Mouse (Mus musculus): ENCODE results near the gene Clp1. TPM values are rescaled to one million over a fixed set of nuclear protein-coding genes. Genes with fewer than 3 reads are reported as not detected.

Gene Clp1
- polyA plus RNA-seq, 1 experiment from 2014 or later: 24.5 TPM

DNA sequence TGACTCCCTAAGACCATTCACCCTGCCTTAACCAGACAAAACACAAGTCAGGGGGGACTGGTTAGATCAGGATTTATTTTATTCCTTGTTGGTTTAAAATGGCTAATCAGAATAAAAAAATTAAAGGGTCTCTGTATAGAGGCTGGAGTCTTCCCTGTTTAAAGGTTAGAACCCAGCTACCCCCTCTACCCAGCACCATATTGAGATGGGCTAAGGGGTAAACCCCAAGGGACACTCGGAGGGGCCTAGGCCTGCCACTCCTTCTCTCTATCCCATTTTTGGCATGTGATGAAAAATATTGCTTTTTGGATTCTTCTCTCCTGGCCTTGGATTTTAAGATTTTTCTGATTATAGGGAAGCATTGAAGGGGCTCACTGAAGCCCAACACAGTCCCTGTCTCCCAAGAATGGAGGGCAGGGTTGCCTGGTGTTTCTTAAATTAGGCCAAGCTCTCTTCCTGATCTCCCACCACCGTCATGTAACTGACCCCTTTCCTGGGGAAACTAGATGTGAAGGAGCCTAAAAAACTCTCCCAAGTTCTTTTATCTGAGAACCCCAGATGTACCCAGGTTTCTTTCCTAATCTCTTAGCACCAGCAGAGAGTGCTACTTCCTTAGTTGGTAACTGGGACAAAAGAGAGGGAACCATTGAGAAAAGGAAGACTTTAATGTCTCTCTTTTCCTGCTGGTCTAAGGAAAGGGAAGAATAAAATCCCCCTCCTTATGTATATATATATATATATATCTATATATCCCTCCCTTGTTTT, 38.9 kb downstream of the Clp1 start:
- DNase-seq (ENCODE audit: low spot score) (no peak), ATAC-seq (replicated peaks; ENCODE audit: low FRiP score, low read depth) (no peak)
- Histone ChIP-seq H3K27ac (no peak overlapping the region), H3K36me3 (ENCODE audit: insufficient read depth, low read length) (peaks cover 54% of the 10 kb centered on the region), H3K4me1 (replicated peaks; ENCODE audit: insufficient read depth, low read length) (no peaks in the 10 kb centered on the region), H3K9me3 (replicated peaks; ENCODE audit: low read length) (no peaks in the 10 kb centered on the region), H3K27me3 (ENCODE audit: insufficient read depth, low read length) (no peaks in the 10 kb centered on the region), H3K9ac (ENCODE audit: low read depth, low read length) (no peak overlapping the region), H3K4me3 (replicated peaks; ENCODE audit: low read depth, low read length) (no peak overlapping the region), H3K4me2 (ENCODE audit: low read length) (no peak overlapping the region)
- no peak for TF ChIP-seq CTCF (IDR thresholded peaks at IDR 0.05; ENCODE audit: low read depth)
- 85% methylated on average over 2 of the region's 2 CpGs for WGBS

DNA sequence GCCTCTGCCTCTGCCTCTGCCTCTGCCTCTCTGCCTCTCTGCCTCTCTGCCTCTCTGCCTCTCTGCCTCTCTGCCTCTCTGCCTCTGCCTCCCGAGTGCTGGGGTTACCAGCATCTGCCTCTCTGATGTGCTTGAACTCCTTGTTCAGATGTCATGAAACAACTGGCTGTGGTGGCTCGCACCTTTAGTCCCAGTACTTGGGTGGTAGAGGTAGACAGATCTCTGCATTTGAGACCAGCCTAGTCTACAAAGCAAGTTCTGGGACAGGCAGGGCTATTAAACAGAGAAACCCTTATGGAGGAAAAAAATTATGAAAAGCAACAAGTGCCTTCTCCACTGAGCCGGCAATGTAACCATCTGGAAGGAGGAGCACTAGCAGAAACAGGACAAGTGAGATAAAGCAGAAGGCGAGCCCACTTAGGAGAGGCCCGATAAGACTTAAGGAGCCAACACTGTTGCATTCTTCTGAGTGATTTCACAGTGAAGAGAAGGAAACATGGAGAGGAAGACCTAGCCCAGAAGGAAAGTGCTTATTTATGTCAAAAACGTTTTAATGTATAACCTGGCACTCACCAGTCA, 44.5 kb downstream of the Clp1 start:
- H3K9me3 ChIP-seq (replicated peaks; ENCODE audit: low read length): no peaks in the 10 kb centered on the region
- H3K4me3 ChIP-seq (replicated peaks; ENCODE audit: low read depth, low read length): no peak overlapping the region
- peaks cover 3% of the 10 kb centered on the region; the same call in 1 of the 2 replicates for H3K4me1 ChIP-seq (replicated peaks; ENCODE audit: insufficient read depth, low read length)
- H3K36me3 ChIP-seq (ENCODE audit: insufficient read depth, low read length): peaks cover 14% of the 10 kb centered on the region; the same call in 1 of the 2 replicates
- no peak overlapping the region for H3K27ac ChIP-seq
- ATAC-seq (replicated peaks; ENCODE audit: low FRiP score, low read depth) (no peak), DNase-seq (ENCODE audit: low spot score) (no peak)
- WGBS: 85% methylated on average over 6 of the region's 6 CpGs
- no peak overlapping the region for H3K9ac ChIP-seq (ENCODE audit: low read depth, low read length)
- no peak overlapping the region for H3K4me2 ChIP-seq (ENCODE audit: low read length)
- H3K27me3 ChIP-seq (ENCODE audit: insufficient read depth, low read length): no peaks in the 10 kb centered on the region
- no peak for TF ChIP-seq CTCF (IDR thresholded peaks at IDR 0.05; ENCODE audit: low read depth)

DNA sequence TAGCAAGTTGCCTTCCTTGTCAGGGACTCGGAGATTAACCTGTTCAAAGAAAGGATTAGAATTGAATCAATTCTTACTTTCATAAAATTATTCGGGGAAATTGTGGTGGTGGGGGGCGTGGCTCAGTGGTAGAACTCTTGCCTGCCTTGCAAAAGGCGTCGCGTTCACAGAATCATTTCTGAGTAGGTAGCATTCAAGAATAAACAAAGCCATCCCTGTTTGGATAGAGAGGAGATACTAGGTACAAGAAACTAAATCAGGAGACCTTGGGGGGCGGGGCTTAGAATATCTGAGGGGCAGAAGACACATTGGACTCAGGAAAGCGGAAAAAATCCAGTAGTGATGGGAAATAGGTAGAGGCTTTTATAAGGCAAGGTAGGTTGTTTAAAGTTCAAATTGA, 48.1 kb downstream of the Clp1 start, which contains the start of gene Tmx2:
Gene Tmx2 (minus strand): TSS at position 125 of the 400 bp plus-strand sequence.
- peaks cover 15% of the 10 kb centered on the region for H3K36me3 ChIP-seq (ENCODE audit: insufficient read depth, low read length)
- no peak for TF ChIP-seq CTCF (IDR thresholded peaks at IDR 0.05; ENCODE audit: low read depth)
- WGBS: 13% methylated on average over 8 of the region's 8 CpGs
- peak within 1 kb of the TSS; percentile 82 for H3K9ac ChIP-seq (ENCODE audit: low read depth, low read length)
- DNase-seq (ENCODE audit: low spot score) (no peak), ATAC-seq (replicated peaks; ENCODE audit: low FRiP score, low read depth) (no peak)
- H3K27me3 ChIP-seq (ENCODE audit: insufficient read depth, low read length): no peaks in the 10 kb centered on the region
- H3K4me2 ChIP-seq (ENCODE audit: low read length): peak within 1 kb of the TSS; percentile 89
- peak within 1 kb of the TSS; percentile 77 for H3K27ac ChIP-seq
- H3K4me1 ChIP-seq (replicated peaks; ENCODE audit: insufficient read depth, low read length): peaks cover 10% of the 10 kb centered on the region; the same call in 1 of the 2 replicates
- H3K9me3 ChIP-seq (replicated peaks; ENCODE audit: low read length): no peaks in the 10 kb centered on the region
- H3K4me3 ChIP-seq (replicated peaks; ENCODE audit: low read depth, low read length): peak within 1 kb of the TSS; percentile 83

DNA sequence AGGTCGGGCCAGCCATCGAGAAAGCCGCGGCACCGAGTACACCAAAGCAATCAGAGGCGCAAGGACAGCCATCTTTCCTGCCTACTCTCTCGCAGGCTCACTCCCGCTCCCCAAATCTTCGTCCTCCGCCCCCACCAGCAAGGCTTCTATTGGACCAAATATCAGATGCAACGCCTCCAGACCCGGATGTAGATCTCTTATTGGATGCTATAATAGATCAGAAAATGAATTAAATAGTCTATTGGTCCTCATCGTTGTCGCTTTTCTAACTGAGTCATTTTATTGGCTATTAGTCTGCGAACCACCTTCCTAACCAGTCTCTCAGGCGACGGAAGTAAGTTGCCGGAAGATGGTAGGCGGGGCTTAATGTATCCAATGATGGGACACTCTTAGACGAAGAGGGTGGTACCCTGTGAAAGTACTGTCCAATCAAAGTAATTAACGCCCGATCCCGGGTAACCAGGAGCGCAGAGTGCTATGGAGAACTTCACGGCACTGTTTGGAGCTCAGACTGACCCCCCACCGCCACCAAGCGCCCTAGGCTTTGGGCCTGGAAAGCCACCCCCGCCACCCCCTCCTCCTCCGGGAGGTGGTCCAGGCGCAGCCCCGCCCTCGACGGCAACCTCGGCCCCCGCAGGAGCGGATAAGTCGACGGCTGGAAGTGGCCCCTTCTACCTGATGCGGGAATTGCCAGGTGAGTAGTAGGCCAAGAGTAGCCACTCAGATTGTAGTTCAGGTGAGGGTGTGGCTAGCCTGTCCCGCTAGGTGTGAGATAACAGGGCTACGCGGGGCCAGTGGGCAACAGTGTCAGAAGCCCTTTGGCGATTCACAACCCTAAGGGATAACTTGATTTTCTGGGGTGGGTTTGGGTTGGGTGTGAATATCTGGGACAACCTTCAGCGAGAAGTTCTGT, 48.9 kb downstream of the Clp1 start, which contains the start of the genes Gm28635 and Med19:
Gene Gm28635 (minus strand): TSS at position 74 of the 913 bp plus-strand sequence.
Gene Med19 (plus strand): TSS at position 435 of the 913 bp plus-strand sequence.
- Histone ChIP-seq H3K4me2 (ENCODE audit: low read length) (peak within 1 kb of the TSS; percentile 89), H3K36me3 (ENCODE audit: insufficient read depth, low read length) (peaks cover 18% of the 10 kb centered on the region), H3K27me3 (ENCODE audit: insufficient read depth, low read length) (no peaks in the 10 kb centered on the region), H3K9me3 (replicated peaks; ENCODE audit: low read length) (no peaks in the 10 kb centered on the region), H3K4me3 (replicated peaks; ENCODE audit: low read depth, low read length) (peak within 1 kb of the TSS; percentile 83), H3K27ac (peak within 1 kb of the TSS; percentile 77), H3K4me1 (replicated peaks; ENCODE audit: insufficient read depth, low read length) (peaks cover 10% of the 10 kb centered on the region; the same call in 1 of the 2 replicates), H3K9ac (ENCODE audit: low read depth, low read length) (peak within 1 kb of the TSS; percentile 82)
- under 1% methylated on average over 44 of the region's 44 CpGs for WGBS
- TF ChIP-seq CTCF (IDR thresholded peaks at IDR 0.05; ENCODE audit: low read depth): peak; percentile 19; the same call in 1 of the 2 replicates
- ATAC-seq (replicated peaks; ENCODE audit: low FRiP score, low read depth) (peak; percentile 100), DNase-seq (ENCODE audit: low spot score) (peak; percentile 100)

DNA sequence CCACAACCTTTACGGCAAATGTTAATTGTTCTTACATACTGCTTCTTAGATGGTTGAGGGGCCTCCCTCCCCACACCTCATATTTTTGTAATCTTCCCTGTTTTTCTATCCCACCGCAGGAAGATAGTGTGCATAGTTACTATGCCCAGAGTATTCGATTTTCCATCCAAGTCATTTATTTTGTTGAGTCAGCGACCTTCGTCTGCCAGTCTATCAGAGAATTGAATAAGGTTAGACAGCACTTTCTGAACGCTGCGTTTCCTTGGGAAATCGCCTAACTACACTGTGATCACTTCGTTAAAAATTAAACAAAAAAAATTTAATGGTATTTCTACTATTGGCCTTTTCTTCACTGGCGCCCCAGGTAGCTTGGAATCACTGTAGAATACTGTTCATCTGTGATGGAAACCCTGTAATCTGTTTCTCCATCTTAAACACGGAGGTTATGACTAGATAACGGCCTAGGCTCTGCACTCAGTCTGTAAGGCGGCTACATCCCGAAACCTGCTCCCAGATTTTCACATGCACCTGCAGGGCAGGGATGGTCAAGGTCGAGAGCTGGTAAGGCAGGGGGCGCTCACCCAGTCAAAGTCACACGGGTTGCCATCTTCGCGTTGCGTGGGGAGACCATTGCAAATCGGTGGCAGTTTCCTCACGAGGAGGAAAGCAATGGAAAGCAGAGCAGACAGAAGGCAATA, 49.7 kb downstream of the Clp1 start:
- WGBS: 9% methylated on average over 22 of the region's 22 CpGs
- Histone ChIP-seq H3K9ac (ENCODE audit: low read depth, low read length) (peak overlapping the region; percentile 61), H3K27me3 (ENCODE audit: insufficient read depth, low read length) (no peaks in the 10 kb centered on the region), H3K4me1 (replicated peaks; ENCODE audit: insufficient read depth, low read length) (peaks cover 10% of the 10 kb centered on the region; the same call in 1 of the 2 replicates), H3K27ac (peak overlapping the region; percentile 75), H3K9me3 (replicated peaks; ENCODE audit: low read length) (no peaks in the 10 kb centered on the region), H3K36me3 (ENCODE audit: insufficient read depth, low read length) (peaks cover 26% of the 10 kb centered on the region), H3K4me3 (replicated peaks; ENCODE audit: low read depth, low read length) (peak overlapping the region; percentile 83), H3K4me2 (ENCODE audit: low read length) (peak overlapping the region; percentile 77)
- ATAC-seq (replicated peaks; ENCODE audit: low FRiP score, low read depth): peak; percentile 52
- peak; percentile 60 for DNase-seq (ENCODE audit: low spot score)
- TF ChIP-seq CTCF (IDR thresholded peaks at IDR 0.05; ENCODE audit: low read depth): peak; percentile 63

MicroRNAs within 50 kb of the gene (microRNA counts, 519-probe panel; counts per million panel counts)
- 8,409 counts per million, percentile 100 among the panel's probes with 10 or more counts for microRNA mmu-miR-130a

Small RNA genes lying within 50 kb of the gene (microRNA-seq; reads per million reads assigned to microRNA genes)
- gene Mir130a: 34,813 reads per million, percentile 98 among the genes with 10 or more reads in this experiment

Other genes with a start within 250 kb of the Clp1 start
- gene Ctnnd1, start 76.6 kb downstream of the Clp1 start, polyA plus RNA-seq (2015; fragmentation: Nextera tagmentation; extraction: Ambion mirVana): 35.0 and 37.4 TPM in 2 replicates
- 0.09 and 0.18 TPM in 2 replicates for gene Btbd18, start 68.3 kb downstream of the Clp1 start, polyA plus RNA-seq (2015; fragmentation: Nextera tagmentation; extraction: Ambion mirVana)
- gene Selenoh, start 56.6 kb downstream of the Clp1 start, polyA plus RNA-seq (2015; fragmentation: Nextera tagmentation; extraction: Ambion mirVana): 243 and 244 TPM in 2 replicates
- gene Gm28635, start 49.3 kb downstream of the Clp1 start, polyA plus RNA-seq (2015; fragmentation: Nextera tagmentation; extraction: Ambion mirVana): not detected in 2 replicates
- gene Med19, start 48.9 kb downstream of the Clp1 start, polyA plus RNA-seq (2015; fragmentation: Nextera tagmentation; extraction: Ambion mirVana): 33.3 and 34.6 TPM in 2 replicates
- gene Tmx2, start 48.2 kb downstream of the Clp1 start, polyA plus RNA-seq (2015; fragmentation: Nextera tagmentation; extraction: Ambion mirVana): 189 and 199 TPM in 2 replicates
- gene Zdhhc5, start 12.2 kb downstream of the Clp1 start, polyA plus RNA-seq (2015; fragmentation: Nextera tagmentation; extraction: Ambion mirVana): 25.9 and 29.2 TPM in 2 replicates
- gene Ypel4, start 6.7 kb upstream of the Clp1 start, polyA plus RNA-seq (2015; fragmentation: Nextera tagmentation; extraction: Ambion mirVana): 4.1 TPM in 2 replicates
- 8.7 and 9.3 TPM in 2 replicates for gene Gm19426, start 16.3 kb upstream of the Clp1 start, polyA plus RNA-seq (2015; fragmentation: Nextera tagmentation; extraction: Ambion mirVana)
- gene Serping1, start 48.1 kb upstream of the Clp1 start, polyA plus RNA-seq (2015; fragmentation: Nextera tagmentation; extraction: Ambion mirVana): 140 and 156 TPM in 2 replicates
- 30.5 and 33.9 TPM in 2 replicates for gene Ube2l6, start 71.5 kb upstream of the Clp1 start, polyA plus RNA-seq (2015; fragmentation: Nextera tagmentation; extraction: Ambion mirVana)
- gene Smtnl1, start 95.3 kb upstream of the Clp1 start, polyA plus RNA-seq (2015; fragmentation: Nextera tagmentation; extraction: Ambion mirVana): 0.36 and 0.37 TPM in 2 replicates
- 63.6 and 71.1 TPM in 2 replicates for gene Timm10, start 99.6 kb upstream of the Clp1 start, polyA plus RNA-seq (2015; fragmentation: Nextera tagmentation; extraction: Ambion mirVana)
- gene Slc43a1, start 111.5 kb upstream of the Clp1 start, polyA plus RNA-seq (2015; fragmentation: Nextera tagmentation; extraction: Ambion mirVana): 8.3 and 8.5 TPM in 2 replicates
- 1.1 and 1.3 TPM in 2 replicates for gene Rtn4rl2, start 159.4 kb upstream of the Clp1 start, polyA plus RNA-seq (2015; fragmentation: Nextera tagmentation; extraction: Ambion mirVana)
- gene Slc43a3, start 209.2 kb upstream of the Clp1 start, polyA plus RNA-seq (2015; fragmentation: Nextera tagmentation; extraction: Ambion mirVana): 36.7 and 41.4 TPM in 2 replicates